In the genomic region with DNA sequence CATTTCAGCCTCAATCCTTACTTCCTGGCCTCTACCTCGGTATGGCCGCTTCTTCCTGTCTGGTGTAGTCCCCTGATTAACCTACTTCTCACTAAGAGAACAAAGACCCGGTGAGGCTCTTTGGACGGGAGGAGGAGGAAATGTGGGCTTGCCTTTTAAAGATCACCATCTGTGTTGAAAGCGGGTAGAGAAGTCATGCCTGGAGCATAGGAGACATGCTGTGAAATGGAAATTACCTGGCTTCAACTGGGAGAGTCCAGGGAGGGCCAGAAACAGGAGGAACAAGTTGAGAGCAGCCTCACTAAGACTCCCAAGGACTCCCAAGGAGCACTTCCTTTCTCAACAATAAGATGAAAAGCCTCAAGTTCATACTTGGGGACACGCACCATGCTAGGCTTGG, we compare ENCODE assay signal across 19 mouse cellular contexts. TPM values are rescaled to one million over a fixed set of nuclear protein-coding genes. Genes with fewer than 3 reads are reported as not detected.
DNase-seq lines count a peak whose midpoint lies in the region; ATAC-seq and TF ChIP-seq lines count a peak whose summit lies in the region.
"Had no signal": no experiment of that assay in that cellular context is flagged by ENCODE, and none has a peak within 500 bp of the region (broad histone marks: within the 10 kb centered on the region; RNA-seq: fewer than 3 reads in every experiment).

No protein-coding gene starts in this region.

- TF ChIP-seq POLR2A in thymus, adult 2 months (IDR thresholded peaks at IDR 0.05; ENCODE audit: control insufficient read depth, extremely low read depth, insufficient read depth, low read length, poor library complexity), result no peak

- H3K4me1 ChIP-seq in thymus, adult 2 months (replicated peaks; ENCODE audit: control insufficient read depth, insufficient read depth, low read length), result peaks cover 14% of the 10 kb centered on the region
- H3K4me1 ChIP-seq in hindbrain, embryonic 13.5 days (replicated peaks), result no peaks in the 10 kb centered on the region
- H3K4me1 ChIP-seq: embryonic facial prominence, embryonic 10.5 days; limb, embryonic 15.5 days; midbrain, embryonic 15.5 days had no signal

- H3K9ac ChIP-seq in hindbrain, embryonic 13.5 days, result no peak overlapping the region
- H3K9ac ChIP-seq: limb, embryonic 15.5 days; midbrain, embryonic 15.5 days had no signal

- no peak for ATAC-seq in hindbrain, embryonic 13.5 days (ENCODE audit: low FRiP score)
- ATAC-seq: activated CD4-positive, CD25-positive, alpha-beta regulatory T cell, adult 4 months; hindbrain, embryonic 16.5 days; lung, postnatal 0 days had no signal

- H3K4me3 ChIP-seq in thymus, adult 2 months (ENCODE audit: control insufficient read depth, insufficient read depth, low read length), result no peak overlapping the region
- no peak overlapping the region for H3K4me3 ChIP-seq in hindbrain, embryonic 13.5 days
- H3K4me3 ChIP-seq: embryonic facial prominence, embryonic 10.5 days; gastrocnemius, adult 2 months; limb, embryonic 15.5 days; midbrain, embryonic 15.5 days had no signal

- H3K36me3 ChIP-seq in thymus, adult 2 months (ENCODE audit: control insufficient read depth, insufficient read depth, low read length), result no peaks in the 10 kb centered on the region
- H3K36me3 ChIP-seq in hindbrain, embryonic 13.5 days, result no peaks in the 10 kb centered on the region
- H3K36me3 ChIP-seq: embryonic facial prominence, embryonic 10.5 days; limb, embryonic 15.5 days; midbrain, embryonic 15.5 days had no signal

- no peak overlapping the region for H3K27ac ChIP-seq in thymus, adult 2 months (ENCODE audit: control insufficient read depth, insufficient read depth, low read length)
- H3K27ac ChIP-seq in hindbrain, embryonic 13.5 days, result no peak overlapping the region
- H3K27ac ChIP-seq: embryonic facial prominence, embryonic 10.5 days; gastrocnemius, adult 2 months; limb, embryonic 15.5 days; midbrain, embryonic 15.5 days had no signal

- no peak overlapping the region for H3K4me2 ChIP-seq in hindbrain, embryonic 13.5 days
- H3K4me2 ChIP-seq: limb, embryonic 15.5 days; midbrain, embryonic 15.5 days had no signal

- DNase-seq in thymus, adult 2 months, result peak; percentile 10
- no peak for DNase-seq in thymus, postnatal 10 days (ENCODE audit: low spot score in 2 of 2)
- peak; percentile 70 for DNase-seq in ZHBTc4 (ENCODE audit: low read depth, low spot score)
- DNase-seq in cerebellum, adult 9-11 months, result peak; percentile 74
- no peak for DNase-seq in lung, postnatal 4 days
- DNase-seq in heart, adult 8-10 months (ENCODE audit: low spot score), result no peak
- DNase-seq: adrenal gland, postnatal 10 days; B cell, adult 2 months; gastrocnemius, adult 2 months; heart, postnatal 36 days; kidney, adult 11 months; right cerebral cortex, postnatal 25 days had no signal

- 27% methylated on average over 6 of the region's 6 CpGs for WGBS in thymus, adult 2 months
- 79% methylated on average over 6 of the region's 6 CpGs for WGBS in hindbrain, embryonic 13.5 days

- no peak for TF ChIP-seq CTCF in thymus, adult 2 months (IDR thresholded peaks at IDR 0.05; ENCODE audit: borderline replicate concordance, control insufficient read depth, extremely low read depth, insufficient read depth, low read length, poor library complexity)

- no peaks in the 10 kb centered on the region for H3K27me3 ChIP-seq in thymus, adult 2 months (ENCODE audit: control insufficient read depth, insufficient read depth, low read length)
- no peaks in the 10 kb centered on the region for H3K27me3 ChIP-seq in hindbrain, embryonic 13.5 days
- H3K27me3 ChIP-seq: limb, embryonic 15.5 days; midbrain, embryonic 15.5 days had no signal

- no peaks in the 10 kb centered on the region for H3K9me3 ChIP-seq in hindbrain, embryonic 13.5 days
- H3K9me3 ChIP-seq: embryonic facial prominence, embryonic 10.5 days; limb, embryonic 15.5 days; midbrain, embryonic 15.5 days had no signal

RNA-seq across cellular contexts. Expression of a gene that starts 59.4 kb away (rescaled TPM):
- polyA plus RNA-seq in thymus, adult 2 months (2012; rRNA removed), result 7.1 and 8.4 TPM in 2 replicates
- polyA plus RNA-seq in hindbrain, embryonic 13.5 days (2015; fragmentation: Nextera tagmentation; extraction: Ambion mirVana), result 4.9 and 5.3 TPM in 2 replicates
- 1 to 10 TPM; 4.8 to 8.6 (median 6.5) TPM for total RNA-seq in heart, adult 8-10 months (2022)

Comparison
In these comparisons a context has a peak if more than half of its experiments do, and no peak if none do; other contexts are left out.
1. DNase-seq: peak in thymus, adult 2 months (single experiment), ZHBTc4 (single experiment) and cerebellum, adult 9-11 months (single experiment); none in thymus, postnatal 10 days (0 of 2), lung, postnatal 4 days (0 of 2) and heart, adult 8-10 months (single experiment).